Mouse (Mus musculus) brain, embryonic 14.5 days (tissue): ENCODE measurements at regions not wholly inside any gene's neighbourhood (a gene's known extent, or its start where the extent isn't known, plus 50 kb on each side); places are given as distances from the start of the nearest gene placed in this dataset.

ENCODE experiments used
- CTCF ChIP-seq: fragments of 200-500 bp; IDR thresholded peaks from 2 replicates; pipeline ENCODE4 v1.5.1; 2012; ENCODE audit warnings: inconsistent platforms, mild to moderate bottlenecking, moderate library complexity, borderline replicate concordance; ENCODE audit not compliant: insufficient read depth, insufficient read length; ENCODE audit errors: extremely low read depth
- POLR2A ChIP-seq: fragments of 200-500 bp; IDR thresholded peaks from 2 replicates; pipeline ENCODE4 v1.6.1; 2012; ENCODE audit warnings: mild to moderate bottlenecking, inconsistent platforms, borderline replicate concordance; ENCODE audit not compliant: poor library complexity, insufficient read depth, insufficient read length, severe bottlenecking; ENCODE audit errors: extremely low read depth

- TF ChIP-seq POLR2A (no peak), CTCF (no peak)
Observed at GRCm38 (mm10) chr3:132566301-132566700, 63.3 kb upstream of the Gimd1 start.
